Mouse (Mus musculus): ENCODE measurements around the gene C2cd3.

C2cd3 gene

GRCm38 (mm10) chr7:100497982-100498381, 125.9 kb downstream of the C2cd3 start:
- no peak for DNase-seq (ENCODE audit: low spot score in 2 of 2)

GRCm38 (mm10) chr7:100499465-100499864, 127.4 kb downstream of the C2cd3 start:
- no peak for DNase-seq (ENCODE audit: low spot score in 2 of 2)

GRCm38 (mm10) chr7:100500276-100500977, 128.4 kb downstream of the C2cd3 start:
- no peak for DNase-seq (ENCODE audit: low spot score in 2 of 2)

GRCm38 (mm10) chr7:100501027-100501843, 129.2 kb downstream of the C2cd3 start:
- DNase-seq (ENCODE audit: low spot score in 2 of 2): no peak

- DNase-seq (ENCODE audit: low spot score in 2 of 2): no peak
These were observed 129.9 kb downstream of the C2cd3 start for GRCm38 (mm10) chr7:100501844-100502373.

GRCm38 (mm10) chr7:100502374-100502922, 130.4 kb downstream of the C2cd3 start:
- no peak for DNase-seq (ENCODE audit: low spot score in 2 of 2)

- DNase-seq (ENCODE audit: low spot score in 2 of 2): no peak
These were observed 131.0 kb downstream of the C2cd3 start for GRCm38 (mm10) chr7:100503076-100503475.

GRCm38 (mm10) chr7:100504740-100505487, 132.9 kb downstream of the C2cd3 start:
- DNase-seq (ENCODE audit: low spot score in 2 of 2): no peak

- no peak for DNase-seq (ENCODE audit: low spot score in 2 of 2)
These were observed 134.5 kb downstream of the C2cd3 start for GRCm38 (mm10) chr7:100506494-100506893.

- no peak for DNase-seq (ENCODE audit: low spot score in 2 of 2)
These were observed 136.6 kb downstream of the C2cd3 start for GRCm38 (mm10) chr7:100508670-100509069.

GRCm38 (mm10) chr7:100511602-100512001, 139.6 kb downstream of the C2cd3 start:
- DNase-seq (ENCODE audit: low spot score in 2 of 2): no peak

GRCm38 (mm10) chr7:100514573-100514972, 142.5 kb downstream of the C2cd3 start, which contains the start of gene Dnajb13:
TSS of gene Dnajb13 (minus strand) at chr7:100514960.
- DNase-seq (ENCODE audit: low spot score in 2 of 2): no peak
